Mouse (Mus musculus): ENCODE measurements around the gene Ank2. TPM values are rescaled to one million over a fixed set of nuclear protein-coding genes. Genes with fewer than 3 reads are reported as not detected.

Ank2 gene
- polyA plus RNA-seq, 1 experiment from 2014 or later, result 118 TPM

GRCm38 (mm10) chr3:127525188-127525819 lies 26.2 kb upstream of the Ank2 start:
- H3K27ac ChIP-seq (ENCODE audit: low read depth, low read length), result no peak overlapping the region
- WGBS, result 86% methylated on average over 8 of the region's 8 CpGs

GRCm38 (mm10) chr3:127521156-127521555 lies 22.0 kb upstream of the Ank2 start:
- WGBS, result 82% methylated on average over 10 of the region's 10 CpGs
- ATAC-seq (ENCODE audit: low FRiP score), result no peak
- DNase-seq (ENCODE audit: low spot score), result no peak

More at GRCm38 (mm10) chr3:127525188-127525819, 26.2 kb upstream of the Ank2 start:
- no peaks in the 10 kb centered on the region for H3K27me3 ChIP-seq (ENCODE audit: control insufficient read depth, insufficient read depth, low read length)
- no peak for DNase-seq (ENCODE audit: low spot score)
- H3K4me3 ChIP-seq (ENCODE audit: low read depth, low read length), result no peak overlapping the region
- H3K4me1 ChIP-seq (replicated peaks; ENCODE audit: control insufficient read depth, insufficient read depth, low read length), result no peaks in the 10 kb centered on the region
- no peak overlapping the region for H3K9ac ChIP-seq (ENCODE audit: low read depth, low read length)
- H3K36me3 ChIP-seq (ENCODE audit: control insufficient read depth, insufficient read depth, low read length), result no peaks in the 10 kb centered on the region
- H3K4me2 ChIP-seq (replicated peaks; ENCODE audit: low read depth, low read length), result no peak overlapping the region
- H3K9me3 ChIP-seq (ENCODE audit: control insufficient read depth, low read length), result no peaks in the 10 kb centered on the region
- no peak for ATAC-seq (ENCODE audit: low FRiP score)

GRCm38 (mm10) chr3:127520300-127520699 lies 21.1 kb upstream of the Ank2 start:
- H3K9ac ChIP-seq (ENCODE audit: low read depth, low read length), result no peak overlapping the region
- ATAC-seq (ENCODE audit: low FRiP score), result no peak
- H3K4me3 ChIP-seq (ENCODE audit: low read depth, low read length), result no peak overlapping the region
- H3K9me3 ChIP-seq (ENCODE audit: control insufficient read depth, low read length), result no peaks in the 10 kb centered on the region
- DNase-seq (ENCODE audit: low spot score), result no peak
- H3K4me1 ChIP-seq (replicated peaks; ENCODE audit: control insufficient read depth, insufficient read depth, low read length), result no peaks in the 10 kb centered on the region
- no peak overlapping the region for H3K27ac ChIP-seq (ENCODE audit: low read depth, low read length)
- no peaks in the 10 kb centered on the region for H3K36me3 ChIP-seq (ENCODE audit: control insufficient read depth, insufficient read depth, low read length)
- no peak overlapping the region for H3K4me2 ChIP-seq (replicated peaks; ENCODE audit: low read depth, low read length)
- no peaks in the 10 kb centered on the region for H3K27me3 ChIP-seq (ENCODE audit: control insufficient read depth, insufficient read depth, low read length)
- 85% methylated on average over 6 of the region's 6 CpGs for WGBS

More at GRCm38 (mm10) chr3:127521156-127521555, 22.0 kb upstream of the Ank2 start:
- no peak overlapping the region for H3K27ac ChIP-seq (ENCODE audit: low read depth, low read length)
- H3K4me3 ChIP-seq (ENCODE audit: low read depth, low read length), result no peak overlapping the region
- H3K27me3 ChIP-seq (ENCODE audit: control insufficient read depth, insufficient read depth, low read length), result no peaks in the 10 kb centered on the region
- H3K9ac ChIP-seq (ENCODE audit: low read depth, low read length), result no peak overlapping the region
- no peaks in the 10 kb centered on the region for H3K36me3 ChIP-seq (ENCODE audit: control insufficient read depth, insufficient read depth, low read length)
- no peaks in the 10 kb centered on the region for H3K9me3 ChIP-seq (ENCODE audit: control insufficient read depth, low read length)
- H3K4me2 ChIP-seq (replicated peaks; ENCODE audit: low read depth, low read length), result no peak overlapping the region
- H3K4me1 ChIP-seq (replicated peaks; ENCODE audit: control insufficient read depth, insufficient read depth, low read length), result no peaks in the 10 kb centered on the region

GRCm38 (mm10) chr3:127515251-127515650 lies 16.1 kb upstream of the Ank2 start:
- Histone ChIP-seq H3K4me2 (replicated peaks; ENCODE audit: low read depth, low read length) (no peak overlapping the region), H3K27ac (ENCODE audit: low read depth, low read length) (no peak overlapping the region), H3K9me3 (ENCODE audit: control insufficient read depth, low read length) (no peaks in the 10 kb centered on the region), H3K4me3 (ENCODE audit: low read depth, low read length) (no peak overlapping the region), H3K4me1 (replicated peaks; ENCODE audit: control insufficient read depth, insufficient read depth, low read length) (no peaks in the 10 kb centered on the region), H3K27me3 (ENCODE audit: control insufficient read depth, insufficient read depth, low read length) (no peaks in the 10 kb centered on the region), H3K36me3 (ENCODE audit: control insufficient read depth, insufficient read depth, low read length) (no peaks in the 10 kb centered on the region), H3K9ac (ENCODE audit: low read depth, low read length) (no peak overlapping the region)
- WGBS, result 100% methylated on average over 1 of the region's 1 CpGs
- no peak for DNase-seq (ENCODE audit: low spot score)
- ATAC-seq (ENCODE audit: low FRiP score), result no peak

GRCm38 (mm10) chr3:127513699-127514098 lies 14.5 kb upstream of the Ank2 start:
- H3K4me1 ChIP-seq (replicated peaks; ENCODE audit: control insufficient read depth, insufficient read depth, low read length), result no peaks in the 10 kb centered on the region
- DNase-seq (ENCODE audit: low spot score) (no peak), ATAC-seq (ENCODE audit: low FRiP score) (no peak)
- no peak overlapping the region for H3K4me3 ChIP-seq (ENCODE audit: low read depth, low read length)
- whole genome bisulfite sequencing, result 81% methylated on average over 2 of the region's 2 CpGs
- H3K27me3 ChIP-seq (ENCODE audit: control insufficient read depth, insufficient read depth, low read length), result no peaks in the 10 kb centered on the region
- no peak overlapping the region for H3K9ac ChIP-seq (ENCODE audit: low read depth, low read length)
- H3K9me3 ChIP-seq (ENCODE audit: control insufficient read depth, low read length), result no peaks in the 10 kb centered on the region
- H3K27ac ChIP-seq (ENCODE audit: low read depth, low read length), result no peak overlapping the region
- H3K36me3 ChIP-seq (ENCODE audit: control insufficient read depth, insufficient read depth, low read length), result no peaks in the 10 kb centered on the region
- no peak overlapping the region for H3K4me2 ChIP-seq (replicated peaks; ENCODE audit: low read depth, low read length)

GRCm38 (mm10) chr3:127512794-127513335 lies 13.7 kb upstream of the Ank2 start:
- H3K9ac ChIP-seq (ENCODE audit: low read depth, low read length), result no peak overlapping the region
- H3K27me3 ChIP-seq (ENCODE audit: control insufficient read depth, insufficient read depth, low read length), result no peaks in the 10 kb centered on the region
- H3K4me1 ChIP-seq (replicated peaks; ENCODE audit: control insufficient read depth, insufficient read depth, low read length), result no peaks in the 10 kb centered on the region
- H3K9me3 ChIP-seq (ENCODE audit: control insufficient read depth, low read length), result no peaks in the 10 kb centered on the region
- H3K4me3 ChIP-seq (ENCODE audit: low read depth, low read length), result no peak overlapping the region
- H3K4me2 ChIP-seq (replicated peaks; ENCODE audit: low read depth, low read length), result no peak overlapping the region
- ATAC-seq (ENCODE audit: low FRiP score) (no peak), DNase-seq (ENCODE audit: low spot score) (no peak)
- no peaks in the 10 kb centered on the region for H3K36me3 ChIP-seq (ENCODE audit: control insufficient read depth, insufficient read depth, low read length)
- WGBS, result 80% methylated on average over 15 of the region's 15 CpGs
- H3K27ac ChIP-seq (ENCODE audit: low read depth, low read length), result no peak overlapping the region

- ATAC-seq (ENCODE audit: low FRiP score) (no peak), DNase-seq (ENCODE audit: low spot score) (no peak)
- Histone ChIP-seq H3K27ac (ENCODE audit: low read depth, low read length) (no peak overlapping the region), H3K36me3 (ENCODE audit: control insufficient read depth, insufficient read depth, low read length) (no peaks in the 10 kb centered on the region), H3K4me3 (ENCODE audit: low read depth, low read length) (no peak overlapping the region), H3K9ac (ENCODE audit: low read depth, low read length) (no peak overlapping the region), H3K4me1 (replicated peaks; ENCODE audit: control insufficient read depth, insufficient read depth, low read length) (no peaks in the 10 kb centered on the region), H3K27me3 (ENCODE audit: control insufficient read depth, insufficient read depth, low read length) (no peaks in the 10 kb centered on the region), H3K4me2 (replicated peaks; ENCODE audit: low read depth, low read length) (no peak overlapping the region), H3K9me3 (ENCODE audit: control insufficient read depth, low read length) (no peaks in the 10 kb centered on the region)
- 90% methylated on average over 12 of the region's 12 CpGs for WGBS
These were observed 12.9 kb upstream of the Ank2 start for GRCm38 (mm10) chr3:127511786-127512746.

GRCm38 (mm10) chr3:127507878-127508783 lies 9.0 kb upstream of the Ank2 start:
- no peaks in the 10 kb centered on the region for H3K4me1 ChIP-seq (replicated peaks; ENCODE audit: control insufficient read depth, insufficient read depth, low read length)
- H3K36me3 ChIP-seq (ENCODE audit: control insufficient read depth, insufficient read depth, low read length), result no peaks in the 10 kb centered on the region
- ATAC-seq (ENCODE audit: low FRiP score) (no peak), DNase-seq (ENCODE audit: low spot score) (no peak)
- no peaks in the 10 kb centered on the region for H3K9me3 ChIP-seq (ENCODE audit: control insufficient read depth, low read length)
- 87% methylated on average over 15 of the region's 15 CpGs for WGBS
- H3K4me2 ChIP-seq (replicated peaks; ENCODE audit: low read depth, low read length), result no peak overlapping the region
- H3K27me3 ChIP-seq (ENCODE audit: control insufficient read depth, insufficient read depth, low read length), result no peaks in the 10 kb centered on the region
- H3K9ac ChIP-seq (ENCODE audit: low read depth, low read length), result no peak overlapping the region
- H3K4me3 ChIP-seq (ENCODE audit: low read depth, low read length), result no peak overlapping the region
- no peak overlapping the region for H3K27ac ChIP-seq (ENCODE audit: low read depth, low read length)

Measured in hindbrain, embryonic 11.5 days (tissue).